Mouse (Mus musculus): ENCODE measurements at regions not wholly inside any gene's neighbourhood (a gene's known extent, or its start where the extent isn't known, plus 50 kb on each side); places are given as distances from the start of the nearest gene placed in this dataset.

GRCm38 (mm10) chr7:137864912-137865311 is 427.5 kb downstream of the Glrx3 start:
- DNase-seq (ENCODE audit: low spot score): no peak
- Histone ChIP-seq H3K27ac (ENCODE audit: low read depth) (no peak overlapping the region), H3K27me3 (replicated peaks; ENCODE audit: control insufficient read depth, insufficient read depth, low read length) (no peaks in the 10 kb centered on the region), H3K4me3 (ENCODE audit: low read depth, low read length) (no peak overlapping the region), H3K9ac (ENCODE audit: low read length) (no peak overlapping the region), H3K4me2 (ENCODE audit: low read length) (no peak overlapping the region), H3K4me1 (replicated peaks; ENCODE audit: control insufficient read depth, insufficient read depth, low read length) (0 out of 2 replicates have a peak, but pooled peaks cover 4% of the 10 kb centered on the region), H3K9me3 (ENCODE audit: control insufficient read depth, low read length) (no peaks in the 10 kb centered on the region), H3K36me3 (ENCODE audit: control insufficient read depth, insufficient read depth, low read length) (no peaks in the 10 kb centered on the region)
- 51% methylated on average over 4 of the region's 4 CpGs for WGBS
- no peak for ATAC-seq (replicated peaks; ENCODE audit: low FRiP score, low TSS enrichment, low read depth)

- 51% methylated on average over 7 of the region's 7 CpGs for WGBS
Measured at GRCm38 (mm10) chr7:137865457-137865856, 428.0 kb downstream of the Glrx3 start.

DNA sequence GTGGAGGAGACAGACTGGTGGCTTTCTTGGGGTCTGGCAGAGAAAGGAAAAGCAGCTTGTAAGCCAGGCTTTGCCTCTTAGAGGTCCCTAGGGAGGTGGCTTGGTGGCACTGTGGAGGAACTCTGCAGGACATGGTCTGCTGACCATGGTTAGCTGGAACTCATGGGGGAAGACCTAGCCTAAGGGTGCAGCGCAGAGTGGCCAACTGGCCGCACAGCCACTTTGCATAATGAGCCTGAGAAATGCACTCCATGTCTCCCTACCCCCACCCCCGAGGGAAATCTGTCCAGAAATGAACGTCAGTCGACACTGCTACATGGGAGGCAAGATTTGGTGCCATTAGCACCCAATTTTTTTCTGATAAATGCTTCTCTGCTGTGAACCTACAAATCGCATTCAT is 429.5 kb downstream of the Glrx3 start:
- no peak for DNase-seq (ENCODE audit: low spot score)
- Histone ChIP-seq H3K27ac (ENCODE audit: low read depth) (no peak overlapping the region), H3K9me3 (ENCODE audit: control insufficient read depth, low read length) (no peaks in the 10 kb centered on the region), H3K27me3 (replicated peaks; ENCODE audit: control insufficient read depth, insufficient read depth, low read length) (no peaks in the 10 kb centered on the region), H3K36me3 (ENCODE audit: control insufficient read depth, insufficient read depth, low read length) (no peaks in the 10 kb centered on the region), H3K4me2 (ENCODE audit: low read length) (no peak overlapping the region), H3K4me1 (replicated peaks; ENCODE audit: control insufficient read depth, insufficient read depth, low read length) (0 out of 2 replicates have a peak, but pooled peaks cover 4% of the 10 kb centered on the region), H3K9ac (ENCODE audit: low read length) (no peak overlapping the region), H3K4me3 (ENCODE audit: low read depth, low read length) (no peak overlapping the region)
- WGBS: 84% methylated on average over 6 of the region's 6 CpGs
- ATAC-seq (replicated peaks; ENCODE audit: low FRiP score, low TSS enrichment, low read depth): no peak

More at GRCm38 (mm10) chr7:137865457-137865856, 428.0 kb downstream of the Glrx3 start:
- no peak overlapping the region for H3K4me3 ChIP-seq (ENCODE audit: low read depth, low read length)
- H3K4me2 ChIP-seq (ENCODE audit: low read length): no peak overlapping the region
- no peak overlapping the region for H3K27ac ChIP-seq (ENCODE audit: low read depth)
- no peak for ATAC-seq (replicated peaks; ENCODE audit: low FRiP score, low TSS enrichment, low read depth)
- H3K27me3 ChIP-seq (replicated peaks; ENCODE audit: control insufficient read depth, insufficient read depth, low read length): no peaks in the 10 kb centered on the region
- 0 out of 2 replicates have a peak, but pooled peaks cover 4% of the 10 kb centered on the region for H3K4me1 ChIP-seq (replicated peaks; ENCODE audit: control insufficient read depth, insufficient read depth, low read length)
- no peak for DNase-seq (ENCODE audit: low spot score)
- no peaks in the 10 kb centered on the region for H3K36me3 ChIP-seq (ENCODE audit: control insufficient read depth, insufficient read depth, low read length)
- H3K9me3 ChIP-seq (ENCODE audit: control insufficient read depth, low read length): no peaks in the 10 kb centered on the region
- H3K9ac ChIP-seq (ENCODE audit: low read length): no peak overlapping the region

- no peak overlapping the region for H3K4me2 ChIP-seq (ENCODE audit: low read length)
- no peaks in the 10 kb centered on the region for H3K9me3 ChIP-seq (ENCODE audit: control insufficient read depth, low read length)
- no peak for ATAC-seq (replicated peaks; ENCODE audit: low FRiP score, low TSS enrichment, low read depth)
- H3K27me3 ChIP-seq (replicated peaks; ENCODE audit: control insufficient read depth, insufficient read depth, low read length): no peaks in the 10 kb centered on the region
- DNase-seq (ENCODE audit: low spot score): no peak
- WGBS: 82% methylated on average over 3 of the region's 3 CpGs
- H3K4me1 ChIP-seq (replicated peaks; ENCODE audit: control insufficient read depth, insufficient read depth, low read length): 0 out of 2 replicates have a peak, but pooled peaks cover 4% of the 10 kb centered on the region
- no peak overlapping the region for H3K4me3 ChIP-seq (ENCODE audit: low read depth, low read length)
- H3K9ac ChIP-seq (ENCODE audit: low read length): no peak overlapping the region
- H3K36me3 ChIP-seq (ENCODE audit: control insufficient read depth, insufficient read depth, low read length): no peaks in the 10 kb centered on the region
- H3K27ac ChIP-seq (ENCODE audit: low read depth): no peak overlapping the region
Measured at GRCm38 (mm10) chr7:137868501-137868900, 431.1 kb downstream of the Glrx3 start.

- H3K36me3 ChIP-seq (ENCODE audit: control insufficient read depth, insufficient read depth, low read length): no peaks in the 10 kb centered on the region
- 87% methylated on average over 2 of the region's 2 CpGs for WGBS
- no peaks in the 10 kb centered on the region for H3K9me3 ChIP-seq (ENCODE audit: control insufficient read depth, low read length)
- H3K9ac ChIP-seq (ENCODE audit: low read length): no peak overlapping the region
- no peaks in the 10 kb centered on the region for H3K27me3 ChIP-seq (replicated peaks; ENCODE audit: control insufficient read depth, insufficient read depth, low read length)
- ATAC-seq (replicated peaks; ENCODE audit: low FRiP score, low TSS enrichment, low read depth) (no peak), DNase-seq (ENCODE audit: low spot score) (no peak)
- H3K4me2 ChIP-seq (ENCODE audit: low read length): no peak overlapping the region
- no peak overlapping the region for H3K4me3 ChIP-seq (ENCODE audit: low read depth, low read length)
- no peaks in the 10 kb centered on the region for H3K4me1 ChIP-seq (replicated peaks; ENCODE audit: control insufficient read depth, insufficient read depth, low read length)
- H3K27ac ChIP-seq (ENCODE audit: low read depth): no peak overlapping the region
Measured at GRCm38 (mm10) chr7:137875306-137875705, 437.9 kb downstream of the Glrx3 start.

DNA sequence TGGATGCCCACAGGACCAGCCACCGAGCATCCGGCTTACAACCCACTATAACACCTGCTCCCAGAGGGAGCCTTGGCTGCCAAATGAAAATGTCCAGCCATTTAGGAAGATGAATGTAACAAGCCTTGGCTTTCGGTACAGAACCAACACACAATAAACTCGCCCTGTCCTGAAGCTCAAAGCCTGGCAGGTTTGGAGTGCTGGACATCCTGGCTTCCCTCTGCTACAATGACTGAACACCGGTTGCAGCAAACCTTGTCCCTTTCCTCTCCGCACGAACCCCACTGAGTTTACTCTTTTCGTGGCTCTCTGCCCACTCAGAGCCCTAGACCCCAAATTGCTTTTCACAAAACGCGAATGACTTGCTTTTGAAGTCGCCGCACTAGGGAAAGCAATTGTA is 441.9 kb downstream of the Glrx3 start:
- WGBS: 86% methylated on average over 12 of the region's 12 CpGs

GRCm38 (mm10) chr7:137882876-137883275 is 445.5 kb downstream of the Glrx3 start:
- H3K27ac ChIP-seq (ENCODE audit: low read depth): no peak overlapping the region
- no peak overlapping the region for H3K4me3 ChIP-seq (ENCODE audit: low read depth, low read length)
- H3K36me3 ChIP-seq (ENCODE audit: control insufficient read depth, insufficient read depth, low read length): no peaks in the 10 kb centered on the region
- H3K9ac ChIP-seq (ENCODE audit: low read length): no peak overlapping the region
- H3K4me2 ChIP-seq (ENCODE audit: low read length): no peak overlapping the region
- DNase-seq (ENCODE audit: low spot score) (no peak), ATAC-seq (replicated peaks; ENCODE audit: low FRiP score, low TSS enrichment, low read depth) (no peak)
- H3K9me3 ChIP-seq (ENCODE audit: control insufficient read depth, low read length): no peaks in the 10 kb centered on the region
- H3K4me1 ChIP-seq (replicated peaks; ENCODE audit: control insufficient read depth, insufficient read depth, low read length): peaks cover 7% of the 10 kb centered on the region
- no peaks in the 10 kb centered on the region for H3K27me3 ChIP-seq (replicated peaks; ENCODE audit: control insufficient read depth, insufficient read depth, low read length)
- 13% methylated on average over 5 of the region's 5 CpGs for WGBS

More for the DNA sequence above, 441.9 kb downstream of the Glrx3 start:
- ATAC-seq (replicated peaks; ENCODE audit: low FRiP score, low TSS enrichment, low read depth) (no peak), DNase-seq (ENCODE audit: low spot score) (no peak)
- H3K9ac ChIP-seq (ENCODE audit: low read length): no peak overlapping the region
- no peaks in the 10 kb centered on the region for H3K36me3 ChIP-seq (ENCODE audit: control insufficient read depth, insufficient read depth, low read length)
- no peak overlapping the region for H3K4me3 ChIP-seq (ENCODE audit: low read depth, low read length)
- no peaks in the 10 kb centered on the region for H3K9me3 ChIP-seq (ENCODE audit: control insufficient read depth, low read length)
- no peak overlapping the region for H3K27ac ChIP-seq (ENCODE audit: low read depth)
- H3K4me1 ChIP-seq (replicated peaks; ENCODE audit: control insufficient read depth, insufficient read depth, low read length): peaks cover 7% of the 10 kb centered on the region
- no peaks in the 10 kb centered on the region for H3K27me3 ChIP-seq (replicated peaks; ENCODE audit: control insufficient read depth, insufficient read depth, low read length)
- H3K4me2 ChIP-seq (ENCODE audit: low read length): no peak overlapping the region

GRCm38 (mm10) chr7:137883701-137884100 is 446.3 kb downstream of the Glrx3 start:
- WGBS: 65% methylated on average over 4 of the region's 4 CpGs
- H3K9me3 ChIP-seq (ENCODE audit: control insufficient read depth, low read length): no peaks in the 10 kb centered on the region

GRCm38 (mm10) chr7:137885146-137885545 is 447.7 kb downstream of the Glrx3 start:
- H3K9me3 ChIP-seq (ENCODE audit: control insufficient read depth, low read length): no peaks in the 10 kb centered on the region
- H3K4me3 ChIP-seq (ENCODE audit: low read depth, low read length): no peak overlapping the region
- ATAC-seq (replicated peaks; ENCODE audit: low FRiP score, low TSS enrichment, low read depth): no peak
- no peak overlapping the region for H3K4me2 ChIP-seq (ENCODE audit: low read length)
- WGBS: 75% methylated on average over 8 of the region's 8 CpGs
- DNase-seq (ENCODE audit: low spot score): no peak
- peaks cover 7% of the 10 kb centered on the region for H3K4me1 ChIP-seq (replicated peaks; ENCODE audit: control insufficient read depth, insufficient read depth, low read length)
- H3K27ac ChIP-seq (ENCODE audit: low read depth): no peak overlapping the region
- H3K27me3 ChIP-seq (replicated peaks; ENCODE audit: control insufficient read depth, insufficient read depth, low read length): no peaks in the 10 kb centered on the region
- no peak overlapping the region for H3K9ac ChIP-seq (ENCODE audit: low read length)
- no peaks in the 10 kb centered on the region for H3K36me3 ChIP-seq (ENCODE audit: control insufficient read depth, insufficient read depth, low read length)

More at GRCm38 (mm10) chr7:137883701-137884100, 446.3 kb downstream of the Glrx3 start:
- ATAC-seq (replicated peaks; ENCODE audit: low FRiP score, low TSS enrichment, low read depth) (no peak), DNase-seq (ENCODE audit: low spot score) (no peak)
- Histone ChIP-seq H3K27ac (ENCODE audit: low read depth) (no peak overlapping the region), H3K9ac (ENCODE audit: low read length) (no peak overlapping the region), H3K27me3 (replicated peaks; ENCODE audit: control insufficient read depth, insufficient read depth, low read length) (no peaks in the 10 kb centered on the region), H3K36me3 (ENCODE audit: control insufficient read depth, insufficient read depth, low read length) (no peaks in the 10 kb centered on the region), H3K4me1 (replicated peaks; ENCODE audit: control insufficient read depth, insufficient read depth, low read length) (peaks cover 7% of the 10 kb centered on the region), H3K4me2 (ENCODE audit: low read length) (no peak overlapping the region), H3K4me3 (ENCODE audit: low read depth, low read length) (no peak overlapping the region)

Measured in intestine, embryonic 14.5 days (tissue).